Mouse (Mus musculus): ENCODE measurements around the gene Limch1.

- TF ChIP-seq EP300 (IDR thresholded peaks at IDR 0.05) (no peak), CTCF (IDR thresholded peaks at IDR 0.05) (no peak)
Measured at GRCm38 (mm10) chr5:66806335-66806734, 60.7 kb downstream of the Limch1 start.
